Mouse (Mus musculus) lung, postnatal 0 days (tissue): Measurements from ENCODE around the gene Arih2.

Source experiments
- CTCF ChIP-seq: IDR thresholded peaks from 2 replicates; pipeline ENCODE4 v1.5.1; 2016; ENCODE audit warnings: antibody characterized with exemption, mild to moderate bottlenecking
- EP300 ChIP-seq: IDR thresholded peaks from 2 replicates; pipeline ENCODE4 v1.6.1; 2016; ENCODE audit warnings: antibody characterized with exemption, mild to moderate bottlenecking, control low read depth

- TF ChIP-seq EP300, result no peak
- no peak for TF ChIP-seq CTCF
Measured at GRCm38 (mm10) chr9:108690914-108691313, 41.7 kb upstream of the Arih2 start.
